Mouse (Mus musculus) heart, embryonic 10.5 days (tissue): ENCODE results near the gene Kdm3a. TPM values are rescaled to one million over a fixed set of nuclear protein-coding genes. Genes with fewer than 3 reads are reported as not detected.

Experiments
- DNase-seq: peaks from one replicate; pipeline ENCODE4 v3.0.0-alpha.2; 2017; ENCODE audit warnings: low spot score
- H3K27ac ChIP-seq: fragments of 300-500 bp; sonication (generic); 2 replicates; pipeline ENCODE4 v1.5.1; 2016; ENCODE audit warnings: mild to moderate bottlenecking
- H3K27me3 ChIP-seq: fragments of 300-500 bp; sonication (generic); 2 replicates; pipeline ENCODE4 v1.6.1; 2016; ENCODE audit warnings: mild to moderate bottlenecking; ENCODE audit not compliant: poor library complexity, insufficient read depth, severe bottlenecking
- H3K36me3 ChIP-seq: fragments of 300-500 bp; sonication (generic); 2 replicates; pipeline ENCODE4 v1.6.1; 2016; ENCODE audit warnings: mild to moderate bottlenecking, moderate library complexity
- H3K4me1 ChIP-seq: fragments of 300-500 bp; sonication (generic); 2 replicates; pipeline ENCODE4 v1.6.1; 2016; ENCODE audit warnings: mild to moderate bottlenecking
- H3K4me3 ChIP-seq: fragments of 300-500 bp; sonication (generic); 2 replicates; pipeline ENCODE4 v1.5.1; 2016; ENCODE audit warnings: mild to moderate bottlenecking, moderate library complexity
- H3K9me3 ChIP-seq: fragments of 300-500 bp; sonication (generic); 2 replicates; pipeline ENCODE4 v1.6.1; 2016; ENCODE audit warnings: mild to moderate bottlenecking, moderate library complexity
- WGBS: fragments of 180-500 bp; shearing (Covaris S2); methylation state at CpG from one replicate; pipeline ENCODE4 v1.1.7; 2016; 5-methylcytosine and 5-hydroxymethylcytosine counted together
- polyA plus RNA-seq: library from polyadenylated mRNA; unstranded; fragments of >200 nt; fragmentation: Nextera tagmentation; extraction: Ambion mirVana; gene quantifications from 2 replicates; pipeline ENCODE4 v1.2.1, GENCODE M21; 2016

Gene Kdm3a
- 42.8 and 43.9 TPM in 2 replicates for polyA plus RNA-seq

- under 1% methylated on average over 63 of the region's 63 CpGs for WGBS
- Histone ChIP-seq H3K36me3 (peaks cover 18% of the 10 kb centered on the region), H3K4me1 (peaks cover 6% of the 10 kb centered on the region; the same call in 1 of the 2 replicates), H3K4me3 (peak within 1 kb of the TSS; percentile 87), H3K27ac (peak within 1 kb of the TSS; percentile 94), H3K27me3 (peaks cover 9% of the 10 kb centered on the region; the same call in 1 of the 2 replicates), H3K9me3 (no peaks in the 10 kb centered on the region)
- DNase-seq, result peak; percentile 99
Measured at GRCm38 (mm10) chr6:71632829-71633662, at the start of gene Kdm3a. Kdm3a (minus strand) TSS chr6:71632990.

GRCm38 (mm10) chr6:71678891-71679290 is 46.1 kb upstream of the Kdm3a start:
- WGBS, result 54% methylated on average over 7 of the region's 7 CpGs
- Histone ChIP-seq H3K4me1 (no peaks in the 10 kb centered on the region), H3K27me3 (0 out of 2 replicates have a peak, but pooled peaks cover 4% of the 10 kb centered on the region), H3K4me3 (no peak overlapping the region), H3K27ac (no peak overlapping the region), H3K9me3 (no peaks in the 10 kb centered on the region), H3K36me3 (no peaks in the 10 kb centered on the region)
- DNase-seq, result no peak

- H3K4me1 ChIP-seq, result no peaks in the 10 kb centered on the region
- DNase-seq, result no peak
- WGBS, result 56% methylated on average over 2 of the region's 2 CpGs
- H3K27ac ChIP-seq, result no peak overlapping the region
- no peaks in the 10 kb centered on the region for H3K36me3 ChIP-seq
- H3K4me3 ChIP-seq, result no peak overlapping the region
- no peaks in the 10 kb centered on the region for H3K9me3 ChIP-seq
- no peaks in the 10 kb centered on the region for H3K27me3 ChIP-seq
Measured at GRCm38 (mm10) chr6:71673166-71673565, 40.4 kb upstream of the Kdm3a start.

GRCm38 (mm10) chr6:71664511-71664910 is 31.7 kb upstream of the Kdm3a start:
- no peaks in the 10 kb centered on the region for H3K9me3 ChIP-seq
- DNase-seq, result no peak
- H3K27ac ChIP-seq, result no peak overlapping the region
- no peak overlapping the region for H3K4me3 ChIP-seq
- no peaks in the 10 kb centered on the region for H3K36me3 ChIP-seq
- peaks cover 4% of the 10 kb centered on the region for H3K4me1 ChIP-seq
- no peaks in the 10 kb centered on the region for H3K27me3 ChIP-seq
- 78% methylated on average over 1 of the region's 1 CpGs for WGBS

- Histone ChIP-seq H3K27ac (no peak overlapping the region), H3K4me1 (peaks cover 4% of the 10 kb centered on the region), H3K27me3 (no peaks in the 10 kb centered on the region), H3K36me3 (no peaks in the 10 kb centered on the region), H3K9me3 (no peaks in the 10 kb centered on the region), H3K4me3 (no peak overlapping the region)
- 26% methylated on average over 2 of the region's 2 CpGs for WGBS
- no peak for DNase-seq
Measured at GRCm38 (mm10) chr6:71658290-71658689, 25.5 kb upstream of the Kdm3a start.

- H3K4me3 ChIP-seq, result no peak overlapping the region
- no peaks in the 10 kb centered on the region for H3K36me3 ChIP-seq
- H3K27me3 ChIP-seq, result no peaks in the 10 kb centered on the region
- DNase-seq, result no peak
- no peak overlapping the region for H3K27ac ChIP-seq
- no peaks in the 10 kb centered on the region for H3K4me1 ChIP-seq
- no peaks in the 10 kb centered on the region for H3K9me3 ChIP-seq
- 67% methylated on average over 3 of the region's 3 CpGs for WGBS
Measured at GRCm38 (mm10) chr6:71655835-71656234, 23.0 kb upstream of the Kdm3a start.

GRCm38 (mm10) chr6:71651868-71652267 is 19.1 kb upstream of the Kdm3a start:
- Histone ChIP-seq H3K4me3 (no peak overlapping the region), H3K9me3 (no peaks in the 10 kb centered on the region), H3K4me1 (no peaks in the 10 kb centered on the region), H3K27me3 (no peaks in the 10 kb centered on the region), H3K36me3 (no peaks in the 10 kb centered on the region), H3K27ac (no peak overlapping the region)
- no peak for DNase-seq
- WGBS, result 78% methylated on average over 2 of the region's 2 CpGs

GRCm38 (mm10) chr6:71632486-71632828 is 333 bp downstream of the Kdm3a start:
- peaks cover 9% of the 10 kb centered on the region; the same call in 1 of the 2 replicates for H3K27me3 ChIP-seq
- peaks cover 23% of the 10 kb centered on the region for H3K36me3 ChIP-seq
- peak overlapping the region; percentile 87 for H3K4me3 ChIP-seq
- H3K9me3 ChIP-seq, result no peaks in the 10 kb centered on the region
- under 1% methylated on average over 40 of the region's 41 CpGs for WGBS
- no peak for DNase-seq
- peak overlapping the region; percentile 94 for H3K27ac ChIP-seq
- peaks cover 6% of the 10 kb centered on the region; the same call in 1 of the 2 replicates for H3K4me1 ChIP-seq

- Histone ChIP-seq H3K27ac (peak overlapping the region; percentile 94), H3K9me3 (no peaks in the 10 kb centered on the region), H3K27me3 (peaks cover 5% of the 10 kb centered on the region; the same call in 1 of the 2 replicates), H3K36me3 (peaks cover 28% of the 10 kb centered on the region), H3K4me3 (peak overlapping the region; percentile 87), H3K4me1 (peaks cover 6% of the 10 kb centered on the region; the same call in 1 of the 2 replicates)
- peak; percentile 84 for DNase-seq
- WGBS, result 4% methylated on average over 42 of the region's 42 CpGs
Measured at GRCm38 (mm10) chr6:71631706-71632461, 906 bp downstream of the Kdm3a start.

- H3K27me3 ChIP-seq, result no peaks in the 10 kb centered on the region
- peaks cover 34% of the 10 kb centered on the region for H3K36me3 ChIP-seq
- H3K9me3 ChIP-seq, result no peaks in the 10 kb centered on the region
- peaks cover 6% of the 10 kb centered on the region; the same call in 1 of the 2 replicates for H3K4me1 ChIP-seq
- DNase-seq, result no peak
- peak overlapping the region; percentile 94; the same call in 1 of the 2 replicates for H3K27ac ChIP-seq
- 3% methylated on average over 2 of the region's 2 CpGs for WGBS
- H3K4me3 ChIP-seq, result peak overlapping the region; percentile 87
Measured at GRCm38 (mm10) chr6:71631196-71631595, 1.6 kb downstream of the Kdm3a start.

GRCm38 (mm10) chr6:71627325-71627724 is 5.5 kb downstream of the Kdm3a start:
- DNase-seq, result no peak
- H3K27me3 ChIP-seq, result no peaks in the 10 kb centered on the region
- no peak overlapping the region for H3K27ac ChIP-seq
- H3K4me1 ChIP-seq, result peaks cover 6% of the 10 kb centered on the region; the same call in 1 of the 2 replicates
- no peaks in the 10 kb centered on the region for H3K9me3 ChIP-seq
- no peak overlapping the region for H3K4me3 ChIP-seq
- H3K36me3 ChIP-seq, result peaks cover 73% of the 10 kb centered on the region

- Histone ChIP-seq H3K9me3 (no peaks in the 10 kb centered on the region), H3K36me3 (peaks cover 86% of the 10 kb centered on the region), H3K27ac (no peak overlapping the region), H3K27me3 (no peaks in the 10 kb centered on the region), H3K4me3 (no peak overlapping the region), H3K4me1 (peaks cover 6% of the 10 kb centered on the region; the same call in 1 of the 2 replicates)
- DNase-seq, result no peak
- WGBS, result 91% methylated on average over 2 of the region's 2 CpGs
Measured at GRCm38 (mm10) chr6:71625984-71626383, 6.8 kb downstream of the Kdm3a start.

- Histone ChIP-seq H3K4me3 (no peak overlapping the region), H3K36me3 (peaks cover 95% of the 10 kb centered on the region), H3K27me3 (no peaks in the 10 kb centered on the region), H3K4me1 (no peaks in the 10 kb centered on the region), H3K9me3 (no peaks in the 10 kb centered on the region), H3K27ac (no peak overlapping the region)
- DNase-seq, result no peak
Measured at GRCm38 (mm10) chr6:71624723-71625122, 8.1 kb downstream of the Kdm3a start.
